Mouse (Mus musculus): ENCODE data around the gene Baz2b. TPM values are rescaled to one million over a fixed set of nuclear protein-coding genes. Genes with fewer than 3 reads are reported as not detected.

Gene Baz2b
- polyA plus RNA-seq (2012; rRNA removed): 7.0 and 14.9 TPM in 2 replicates

DNA sequence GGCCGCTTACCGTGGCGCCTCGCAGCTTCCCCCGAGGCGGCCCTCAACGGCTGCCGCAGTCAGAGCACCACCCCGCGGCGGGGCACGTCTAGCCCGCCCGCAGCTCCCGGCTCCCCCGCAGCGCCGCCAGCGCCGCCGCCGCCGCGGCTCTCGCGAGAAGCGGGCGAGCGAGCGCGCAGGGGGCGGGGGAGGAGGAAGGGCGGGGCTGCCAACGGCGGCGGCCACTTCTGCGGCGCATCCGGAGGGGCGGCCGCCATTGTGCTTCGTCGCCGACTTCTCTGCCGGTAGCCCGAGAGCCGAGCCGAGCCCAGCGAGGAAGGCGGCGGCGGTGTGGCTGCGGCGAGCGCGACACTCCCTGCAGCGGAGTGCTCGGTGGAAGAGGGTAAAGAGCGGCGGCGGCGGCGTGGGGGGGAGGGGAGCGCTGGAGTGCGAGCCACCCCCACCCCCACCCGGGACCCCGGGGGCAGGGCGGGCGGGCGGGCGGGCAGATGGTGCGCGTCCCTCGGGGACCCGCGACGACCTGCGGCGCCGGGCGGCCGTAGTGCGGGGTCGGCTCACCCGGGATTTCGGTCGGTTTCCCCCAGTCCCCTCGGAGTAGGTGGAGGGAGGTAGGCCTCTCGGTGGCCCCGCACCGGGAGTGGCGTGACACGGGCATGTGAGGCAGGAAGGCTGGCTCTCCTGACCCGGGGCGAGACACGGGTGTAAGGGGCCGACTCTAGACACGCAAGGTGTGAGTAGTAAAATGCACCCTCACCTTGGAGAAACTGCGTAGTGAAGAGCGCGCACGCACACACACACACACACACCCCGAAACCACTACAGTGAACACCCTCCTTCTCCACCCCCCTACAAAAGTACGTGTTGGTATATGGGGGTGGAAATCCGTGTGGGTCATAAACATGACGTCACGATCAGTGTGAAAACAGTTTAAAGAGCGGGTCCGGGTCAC lies at the start of gene Baz2b, which contains the start of gene March7:
Baz2b (minus strand) TSS at position 137 of the 949 bp plus-strand sequence.
March7 (plus strand) TSS at position 185 of the 949 bp plus-strand sequence.
- peak; percentile 66 for DNase-seq (ENCODE audit: low read depth, low spot score)
- under 1% methylated on average over 93 of the region's 109 CpGs for WGBS

DNA sequence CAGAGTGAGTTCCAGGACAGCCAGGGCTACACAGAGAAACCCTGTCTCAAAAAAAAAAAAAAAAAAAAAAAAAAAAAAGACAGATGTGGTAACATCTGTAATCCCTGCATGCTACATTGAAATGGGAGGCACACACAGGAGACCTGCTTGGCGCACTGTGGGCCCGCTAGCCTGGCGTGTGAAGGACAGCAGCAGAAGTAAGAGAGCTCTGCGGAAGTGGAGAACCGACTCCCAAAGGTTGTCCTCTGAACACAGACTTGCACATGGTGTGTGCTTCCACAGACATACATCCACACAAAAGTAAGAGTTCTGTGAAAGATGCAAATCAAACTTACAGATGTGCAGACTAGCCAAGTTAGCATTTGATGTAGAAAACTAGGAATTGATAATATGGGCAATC lies 49.5 kb upstream of the Baz2b start:
- DNase-seq (ENCODE audit: low read depth, low spot score): no peak
- 96% methylated on average over 5 of the region's 5 CpGs for WGBS

DNA sequence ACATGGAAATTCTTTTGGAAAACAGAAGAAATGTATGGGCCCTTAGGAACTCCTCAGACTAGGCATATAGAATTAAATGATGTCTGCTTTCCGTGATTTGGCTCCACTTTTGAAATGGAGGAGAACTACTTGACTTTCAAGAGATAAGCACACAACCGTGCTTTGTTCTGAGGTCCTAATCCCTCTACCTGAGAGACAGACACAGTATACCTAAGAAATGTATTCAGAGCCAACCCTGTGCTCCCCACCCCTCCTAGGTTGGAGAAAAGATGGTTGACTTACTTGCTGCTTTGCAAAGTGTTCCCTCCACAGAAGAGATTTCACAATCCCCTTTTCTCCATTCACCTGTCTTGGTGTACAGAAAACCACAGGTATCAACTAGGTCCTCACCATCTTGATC lies 47.1 kb upstream of the Baz2b start:
- DNase-seq (ENCODE audit: low read depth, low spot score): no peak
- 80% methylated on average over 2 of the region's 2 CpGs for WGBS

DNA sequence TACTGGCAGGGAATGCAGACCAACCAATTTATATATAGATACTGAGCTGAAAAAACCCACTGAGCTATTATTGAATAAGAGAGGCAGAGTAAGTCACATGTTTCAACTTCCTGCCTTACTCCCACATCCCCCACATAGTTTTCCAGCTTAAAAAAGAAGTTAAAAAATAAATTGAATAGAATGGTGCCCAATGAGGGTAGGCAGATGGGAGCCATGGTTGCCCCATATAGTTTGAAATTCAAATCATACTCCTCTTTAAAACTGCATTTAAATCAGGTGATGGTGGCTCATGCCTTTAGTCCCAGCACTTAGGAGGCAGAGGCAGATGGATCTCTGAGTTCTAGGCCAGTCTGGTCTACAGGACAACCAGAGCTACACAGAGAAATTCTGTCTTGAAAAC lies 43.9 kb upstream of the Baz2b start:
- no peak for DNase-seq (ENCODE audit: low read depth, low spot score)

DNA sequence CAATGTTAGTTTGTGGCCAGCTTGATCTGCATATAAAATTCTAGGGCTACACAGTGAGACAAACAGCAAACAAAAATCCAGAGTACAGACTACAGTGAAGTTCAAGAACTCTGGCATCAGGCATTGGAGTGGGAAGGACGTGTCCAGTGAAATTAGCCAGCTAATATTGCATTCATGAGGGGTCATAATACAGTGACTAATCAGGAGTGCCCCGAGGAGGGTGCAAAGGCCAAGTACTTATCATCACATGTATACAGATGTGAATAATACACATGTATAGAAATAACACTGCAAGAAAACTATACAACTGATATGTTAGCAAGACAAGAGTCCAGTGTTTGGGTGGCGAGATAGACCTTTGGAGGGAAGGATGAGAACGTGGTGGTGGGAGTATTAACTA lies 43.1 kb upstream of the Baz2b start:
- DNase-seq (ENCODE audit: low read depth, low spot score): no peak
- WGBS: 75% methylated on average over 4 of the region's 4 CpGs

DNA sequence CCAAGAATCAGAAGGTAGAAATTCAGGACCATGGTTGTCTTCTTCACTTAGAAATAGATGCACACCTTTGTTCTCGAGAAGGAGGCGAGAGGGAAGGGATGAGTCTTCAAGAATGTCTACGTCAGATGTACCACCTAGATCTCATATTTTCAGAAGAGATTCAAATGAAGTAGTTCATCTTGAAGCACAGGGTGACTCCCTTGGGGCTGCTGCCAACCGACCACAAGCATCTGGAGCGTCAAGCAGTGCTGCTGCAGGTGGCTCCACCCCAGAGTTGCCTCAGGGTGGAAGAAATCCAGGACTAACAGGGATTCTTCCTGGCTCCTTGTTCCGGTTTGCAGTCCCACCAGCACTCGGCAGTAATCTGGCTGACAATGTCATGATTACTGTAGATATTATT lies 24.9 kb upstream of the Baz2b start:
- no peak for DNase-seq (ENCODE audit: low read depth, low spot score)
- WGBS: 77% methylated on average over 7 of the region's 7 CpGs

DNA sequence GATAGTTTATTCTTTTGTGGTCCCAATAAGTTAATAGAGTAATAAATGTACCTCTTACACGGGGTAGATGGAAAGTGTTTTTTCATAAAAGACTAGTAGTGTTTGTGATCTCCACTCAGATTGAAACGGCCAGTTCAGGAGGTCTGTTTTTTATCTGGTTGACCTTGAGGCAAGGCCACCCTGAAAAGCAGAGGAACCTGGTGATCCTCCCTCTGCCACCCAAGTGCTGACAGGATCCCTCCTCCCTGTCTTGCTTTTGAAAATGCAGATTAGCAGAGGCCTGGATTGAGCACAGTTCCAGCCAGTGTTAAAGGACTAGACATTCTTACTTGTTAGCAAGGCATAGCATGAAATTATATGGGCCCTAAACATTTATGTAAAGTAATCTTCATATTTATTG lies 23.5 kb upstream of the Baz2b start:
- no peak for DNase-seq (ENCODE audit: low read depth, low spot score)
- WGBS: 38% methylated on average over 2 of the region's 2 CpGs

DNA sequence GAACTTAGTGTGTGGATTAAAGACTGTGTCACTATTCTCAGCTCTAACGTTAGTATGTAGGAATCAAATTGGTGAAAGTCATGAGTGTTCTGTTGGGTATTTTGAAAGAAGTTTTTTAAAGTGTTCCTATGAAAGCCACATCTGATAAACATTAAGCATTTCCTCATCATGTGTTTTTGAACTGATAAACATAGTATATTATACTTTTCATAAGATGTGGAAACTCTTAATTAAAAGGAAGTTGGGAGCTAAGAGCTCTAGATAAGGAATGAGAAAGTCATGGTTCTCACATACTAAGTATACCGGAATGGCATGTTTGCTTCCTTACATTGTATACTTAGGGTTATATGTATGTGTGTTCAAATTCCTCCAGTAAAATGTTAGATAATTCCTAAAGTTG lies 20.7 kb upstream of the Baz2b start:
- WGBS: 81% methylated on average over 2 of the region's 2 CpGs
- no peak for DNase-seq (ENCODE audit: low read depth, low spot score)

DNA sequence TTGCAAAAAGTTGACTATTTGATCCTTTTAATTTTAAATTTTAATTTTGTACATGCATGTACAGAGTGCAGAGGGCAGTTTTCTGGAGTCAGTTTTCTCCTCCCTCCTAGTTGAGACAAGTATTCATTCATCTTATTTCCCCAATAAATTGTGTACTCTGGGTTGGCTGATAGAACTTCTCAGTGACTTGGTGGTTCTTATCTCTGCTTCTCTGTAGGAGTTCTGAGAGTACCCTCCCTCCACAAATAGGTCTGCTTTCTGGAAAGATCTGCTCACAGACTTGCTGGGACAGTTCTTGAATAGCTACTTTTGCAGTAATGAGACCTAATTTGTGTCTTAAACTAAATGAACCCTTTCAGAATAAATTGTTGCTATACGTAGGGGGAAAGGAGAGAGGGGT lies 18.8 kb upstream of the Baz2b start:
- 85% methylated on average over 1 of the region's 1 CpGs for WGBS
- no peak for DNase-seq (ENCODE audit: low read depth, low spot score)

DNA sequence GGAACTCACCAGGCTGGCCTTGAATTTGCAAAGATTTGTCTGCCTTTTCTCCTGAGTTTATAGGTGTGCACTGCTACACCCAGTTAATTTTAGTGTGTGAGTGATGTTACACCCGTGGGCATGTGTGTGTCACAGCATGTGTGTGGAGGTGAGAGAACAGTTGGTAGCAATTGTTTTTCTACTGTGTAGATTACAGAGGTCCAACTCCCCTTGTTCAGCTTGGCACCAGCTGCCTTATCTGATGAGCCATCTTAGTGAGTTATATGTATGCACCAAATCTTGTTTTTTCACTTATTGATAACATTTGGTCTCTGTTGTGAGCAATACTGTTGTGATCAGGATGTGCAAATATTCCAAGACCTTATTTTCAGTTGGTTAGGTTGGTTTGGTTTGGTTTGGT lies 13.8 kb upstream of the Baz2b start:
- DNase-seq (ENCODE audit: low read depth, low spot score): no peak
- WGBS: 19% methylated on average over 1 of the region's 1 CpGs

DNA sequence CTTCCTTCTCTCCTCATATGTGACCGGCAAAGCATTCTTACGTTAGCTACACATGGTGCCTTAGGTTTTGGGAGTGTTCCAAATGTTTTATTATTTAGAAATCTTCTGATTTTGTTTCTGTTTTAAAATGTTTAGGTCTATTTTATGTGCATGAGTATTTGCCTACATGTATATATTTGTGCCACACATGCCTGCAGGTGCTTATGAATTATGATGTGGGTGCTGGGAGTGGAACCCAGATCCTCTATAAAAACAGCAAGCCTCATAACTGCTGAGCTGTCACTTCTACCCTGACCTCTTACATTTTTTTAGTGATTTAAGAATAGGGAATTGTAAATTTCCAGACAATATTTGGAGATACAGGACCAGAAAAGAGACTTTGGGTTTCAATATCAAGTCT lies 12.3 kb upstream of the Baz2b start:
- 63% methylated on average over 2 of the region's 2 CpGs for WGBS
- DNase-seq (ENCODE audit: low read depth, low spot score): no peak

DNA sequence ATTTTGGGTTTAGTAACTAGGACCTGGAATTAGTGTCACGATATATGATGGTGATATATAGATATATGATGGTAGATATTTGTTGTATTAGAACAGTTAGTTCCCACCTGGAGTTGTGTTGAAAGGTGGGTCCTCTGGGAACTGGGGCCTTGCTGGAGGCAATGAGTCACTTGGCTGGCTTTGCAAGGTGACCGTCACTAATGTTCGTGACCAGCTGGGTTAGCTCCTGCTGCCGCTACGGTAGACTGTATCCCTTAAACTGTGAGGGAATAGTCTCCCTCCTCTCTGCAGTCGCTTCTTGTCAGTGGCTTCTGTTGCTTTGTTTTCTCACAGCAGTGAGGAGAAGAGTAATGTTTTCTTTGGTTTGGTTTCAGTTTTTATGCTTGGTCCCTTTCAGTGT lies 11.6 kb upstream of the Baz2b start:
- WGBS: 26% methylated on average over 6 of the region's 6 CpGs
- no peak for DNase-seq (ENCODE audit: low read depth, low spot score)

DNA sequence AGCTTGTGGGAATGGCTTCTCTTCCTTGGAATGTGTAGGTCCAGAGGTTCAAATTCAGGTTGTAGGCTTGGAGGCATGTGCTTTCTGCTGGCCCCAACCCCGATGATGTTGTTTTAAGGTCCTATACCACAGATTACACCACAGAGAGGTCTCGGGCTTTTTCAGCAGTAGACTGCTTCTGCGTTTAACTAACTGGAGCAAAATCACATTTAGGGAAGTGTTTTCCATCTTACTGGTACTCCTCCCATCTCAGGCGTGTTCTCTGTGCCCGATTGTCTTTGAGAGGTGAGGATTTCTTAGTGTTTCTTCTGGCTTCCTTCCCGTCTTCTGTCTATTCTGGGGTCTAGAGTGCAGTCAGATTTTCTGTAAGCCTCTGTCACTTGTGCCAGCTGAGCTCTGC lies 8.0 kb upstream of the Baz2b start:
- DNase-seq (ENCODE audit: low read depth, low spot score): no peak
- WGBS: 57% methylated on average over 6 of the region's 6 CpGs

DNA sequence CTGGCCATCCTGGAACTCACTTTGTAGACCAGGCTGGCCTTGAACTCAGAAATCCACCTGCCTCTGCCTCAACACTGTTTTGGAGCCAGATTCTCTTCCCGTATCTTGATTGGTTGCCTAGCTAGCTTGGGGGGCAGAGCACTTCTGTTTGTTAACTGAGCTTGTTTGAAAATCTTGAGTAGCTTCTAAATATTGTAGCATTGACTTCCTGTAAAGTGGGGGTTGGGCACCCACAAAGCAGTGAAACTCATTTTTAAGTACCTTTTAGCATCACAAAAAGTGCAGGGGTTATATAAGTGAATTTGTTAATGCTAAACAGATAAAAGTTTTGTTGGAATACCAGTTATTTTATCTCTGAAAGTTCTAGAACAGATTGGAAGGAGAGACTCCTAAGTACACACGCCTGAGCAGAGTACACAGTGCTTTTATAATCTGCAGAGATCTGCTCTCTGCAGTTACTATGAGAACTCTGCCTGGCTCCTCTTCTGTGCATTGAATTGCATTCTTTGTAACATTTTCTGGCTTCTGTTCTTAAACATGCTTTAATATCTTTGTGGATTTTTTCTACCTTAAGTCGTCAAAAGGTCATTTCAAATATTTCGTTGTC lies 7.0 kb upstream of the Baz2b start:
- 49% methylated on average over 4 of the region's 4 CpGs for WGBS
- no peak for DNase-seq (ENCODE audit: low read depth, low spot score)

DNA sequence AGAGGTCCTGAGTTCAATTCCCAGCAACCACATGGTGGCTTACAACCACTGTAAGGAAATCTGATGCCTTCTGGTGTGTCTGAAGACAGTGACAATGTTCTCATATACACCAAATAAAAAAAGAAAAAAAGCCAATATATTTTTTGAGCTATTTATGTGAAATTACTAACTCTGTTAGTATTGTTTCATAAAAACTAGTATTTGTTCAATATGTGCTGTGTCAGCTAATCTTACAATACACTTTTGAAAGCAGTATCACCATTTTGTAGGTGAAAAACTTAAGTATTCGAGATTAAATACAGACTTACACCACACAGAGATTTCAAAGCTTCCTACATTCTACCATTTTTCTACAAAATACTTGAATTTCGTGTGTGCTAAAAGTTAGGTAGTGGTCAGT lies 5.0 kb upstream of the Baz2b start:
- DNase-seq (ENCODE audit: low read depth, low spot score): no peak
- 87% methylated on average over 2 of the region's 2 CpGs for WGBS

DNA sequence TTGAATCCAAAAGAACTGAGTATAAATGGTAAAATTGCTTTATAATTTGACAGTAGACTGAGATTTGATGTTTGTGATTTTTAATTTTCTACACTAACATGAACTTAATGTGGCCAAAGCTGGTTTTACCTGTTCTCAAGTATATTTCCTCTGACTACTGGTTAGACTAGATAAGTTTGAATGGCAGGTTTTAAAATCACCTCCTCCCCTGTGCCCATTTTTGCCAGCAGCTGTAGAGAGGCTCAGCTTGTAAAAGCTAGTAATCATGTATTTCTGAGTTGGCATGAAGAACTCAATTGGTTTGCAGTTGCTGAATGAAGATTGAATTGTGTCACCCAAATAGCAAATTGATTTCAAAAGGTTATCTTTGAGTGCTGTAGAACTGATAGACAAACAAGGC lies 2.8 kb upstream of the Baz2b start:
- no peak for DNase-seq (ENCODE audit: low read depth, low spot score)

DNA sequence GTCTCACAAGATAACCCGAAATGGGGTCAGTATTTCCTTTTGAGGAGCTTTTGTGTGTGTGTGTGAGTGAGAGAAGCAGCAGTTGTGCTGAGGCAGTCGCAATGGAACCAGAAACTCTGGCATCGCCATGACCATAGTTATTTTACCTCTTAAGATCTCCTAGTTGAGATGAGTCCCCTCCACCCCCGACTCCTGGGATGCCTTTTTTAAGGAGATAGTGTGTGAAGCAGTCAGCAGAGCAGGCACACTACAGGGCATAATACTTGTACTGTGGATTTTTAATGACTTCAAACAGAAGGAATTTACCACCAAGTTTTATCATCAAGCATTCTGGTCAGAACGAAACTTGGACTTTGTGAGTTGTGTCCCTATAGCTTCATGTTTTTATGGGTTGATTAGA lies 1.2 kb upstream of the Baz2b start:
- DNase-seq (ENCODE audit: low read depth, low spot score): peak; percentile 73

DNA sequence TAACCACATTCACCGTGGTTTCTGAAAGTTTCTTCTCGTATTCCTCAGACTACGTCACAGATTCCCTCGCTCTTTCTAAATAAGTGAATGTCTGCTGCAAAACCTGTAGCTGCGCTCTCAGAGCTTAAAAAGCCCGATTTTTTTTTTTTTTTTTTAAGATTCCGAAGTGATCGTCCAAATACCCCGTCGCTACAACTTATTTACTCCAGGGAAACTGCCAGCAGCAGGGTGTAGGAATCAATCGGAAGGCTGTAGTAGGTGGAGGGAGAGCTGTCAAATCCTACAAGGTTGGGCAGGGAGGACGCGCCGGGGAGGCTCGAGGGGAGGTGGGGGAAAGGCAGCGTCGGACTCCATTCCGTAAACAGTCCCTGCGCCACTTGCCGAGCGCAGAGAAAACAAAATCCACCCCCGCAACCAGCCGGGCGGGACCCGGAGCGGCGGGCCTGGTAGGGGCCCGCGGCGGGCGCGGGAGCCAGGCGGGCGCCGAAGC lies 472 bp downstream of the Baz2b start:
- no peak for DNase-seq (ENCODE audit: low read depth, low spot score)
- under 1% methylated on average over 32 of the region's 35 CpGs for WGBS

More for the DNA sequence above, 1.2 kb upstream of the Baz2b start:
- WGBS: under 1% methylated on average over 5 of the region's 5 CpGs

DNA sequence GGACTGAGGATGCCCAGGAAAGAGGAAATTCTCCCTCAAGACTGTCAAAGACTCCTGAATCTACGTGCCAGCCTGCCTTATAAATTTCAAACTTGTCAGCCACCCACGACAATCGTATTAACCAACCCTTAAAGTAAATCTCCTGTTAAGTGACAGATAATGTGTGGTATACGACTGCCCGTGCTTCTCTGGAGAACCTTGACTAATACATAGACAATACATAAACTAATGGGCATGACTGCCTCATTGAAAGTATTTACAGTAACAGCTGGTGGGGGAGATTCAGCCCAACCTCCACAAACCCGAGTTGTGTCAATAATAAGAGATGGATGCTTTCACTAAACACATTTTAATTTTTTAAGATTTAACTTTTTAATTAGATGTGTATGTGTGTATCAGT lies 3.8 kb downstream of the Baz2b start:
- no peak for DNase-seq (ENCODE audit: low read depth, low spot score)
- WGBS: 84% methylated on average over 6 of the region's 6 CpGs

DNA sequence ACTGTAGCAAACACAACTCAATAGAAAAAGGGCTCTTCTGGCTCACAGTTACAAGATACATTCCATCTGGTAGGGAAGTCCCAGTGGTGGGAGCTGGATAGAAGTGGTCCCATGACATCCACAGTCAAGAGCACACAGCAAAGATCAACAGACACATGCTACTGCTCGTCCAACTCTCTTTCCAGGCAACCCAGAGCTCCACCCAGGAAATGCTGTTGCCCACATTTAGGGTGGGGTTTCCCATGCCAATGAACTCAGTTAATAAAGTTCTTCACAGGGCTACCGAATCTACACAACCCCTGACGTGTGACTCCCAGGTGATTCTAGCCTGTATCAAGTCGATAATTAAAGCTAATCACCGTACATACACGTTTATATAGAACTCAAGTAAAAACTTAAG lies 5.5 kb downstream of the Baz2b start:
- 48% methylated on average over 6 of the region's 6 CpGs for WGBS
- no peak for DNase-seq (ENCODE audit: low read depth, low spot score)

DNA sequence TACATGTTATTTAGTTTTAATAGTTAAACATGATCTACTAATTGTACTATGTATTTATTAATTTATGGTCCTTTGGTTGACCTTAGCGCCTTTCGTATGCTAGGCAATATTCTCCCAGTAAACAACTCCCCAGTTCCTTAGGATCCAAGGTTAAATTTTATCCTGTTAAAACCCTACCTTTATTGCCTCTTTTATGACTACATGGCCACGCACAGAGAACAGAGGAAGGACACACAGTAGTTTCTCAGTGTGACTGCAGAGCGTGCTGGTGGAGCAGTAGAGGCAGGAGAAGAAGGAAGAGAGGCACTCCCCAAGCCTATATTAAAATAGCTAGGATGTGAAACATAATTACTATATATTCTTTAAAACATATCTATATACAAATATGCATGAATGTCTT lies 5.9 kb downstream of the Baz2b start:
- WGBS: 29% methylated on average over 4 of the region's 4 CpGs
- DNase-seq (ENCODE audit: low read depth, low spot score): peak; percentile 63
